Mouse (Mus musculus): ENCODE measurements around the gene Rcor3.

The Rcor3 gene

GRCm38 (mm10) chr1:192092879-192093660 lies 44.8 kb downstream of the Rcor3 start:
- DNase-seq: peak; percentile 81 to 87

GRCm38 (mm10) chr1:192091806-192092772 lies 45.8 kb downstream of the Rcor3 start, which contains the start of gene Traf5:
Traf5 (minus strand) TSS chr1:192092559.
- DNase-seq: peak; percentile 88 to 93

GRCm38 (mm10) chr1:192090689-192091567 lies 46.9 kb downstream of the Rcor3 start:
- no peak for DNase-seq

- DNase-seq: no peak
These were observed 47.6 kb downstream of the Rcor3 start for GRCm38 (mm10) chr1:192090281-192090680.

- DNase-seq: no peak
These were observed 48.4 kb downstream of the Rcor3 start for GRCm38 (mm10) chr1:192089208-192090166.

GRCm38 (mm10) chr1:192088011-192088410 lies 49.9 kb downstream of the Rcor3 start:
- DNase-seq: no peak

GRCm38 (mm10) chr1:192087098-192087497 lies 50.8 kb downstream of the Rcor3 start:
- DNase-seq: no peak

- no peak for DNase-seq
These were observed 51.4 kb downstream of the Rcor3 start for GRCm38 (mm10) chr1:192086279-192087037.

- DNase-seq: no peak
These were observed 52.6 kb downstream of the Rcor3 start for GRCm38 (mm10) chr1:192085218-192085617.

- DNase-seq: no peak
These were observed 55.2 kb downstream of the Rcor3 start for GRCm38 (mm10) chr1:192082646-192083045.

- no peak for DNase-seq
These were observed 56.7 kb downstream of the Rcor3 start for GRCm38 (mm10) chr1:192081129-192081528.

- DNase-seq: no peak
These were observed 58.7 kb downstream of the Rcor3 start for GRCm38 (mm10) chr1:192079121-192079520.

- DNase-seq: no peak
These were observed 59.5 kb downstream of the Rcor3 start for GRCm38 (mm10) chr1:192078406-192078805.

- DNase-seq: no peak
These were observed 60.9 kb downstream of the Rcor3 start for GRCm38 (mm10) chr1:192076796-192077535.

GRCm38 (mm10) chr1:192076101-192076500 lies 61.8 kb downstream of the Rcor3 start:
- no peak for DNase-seq

GRCm38 (mm10) chr1:192074824-192075223 lies 63.0 kb downstream of the Rcor3 start:
- DNase-seq: no peak

- DNase-seq: no peak
These were observed 65.4 kb downstream of the Rcor3 start for GRCm38 (mm10) chr1:192072426-192072825.

GRCm38 (mm10) chr1:192070618-192071051 lies 67.2 kb downstream of the Rcor3 start:
- DNase-seq: no peak

- DNase-seq: peak; percentile 12 to 18
These were observed 67.8 kb downstream of the Rcor3 start for GRCm38 (mm10) chr1:192069971-192070591.
